In genomic region chr7:112203937-112204336, GRCm38 (mm10) we compare ENCODE assay signal across 15 mouse cellular contexts. TPM values are rescaled to one million over a fixed set of nuclear protein-coding genes. Genes with fewer than 3 reads are reported as not detected.
DNase-seq lines count a peak whose midpoint lies in the region; ATAC-seq and TF ChIP-seq lines count a peak whose summit lies in the region.
"Had no signal": no experiment of that assay in that cellular context is flagged by ENCODE, and none has a peak within 500 bp of the region (broad histone marks: within the 10 kb centered on the region; RNA-seq: fewer than 3 reads in every experiment).

No protein-coding gene starts in this region.

- 51% methylated on average over 5 of the region's 5 CpGs for WGBS in kidney, embryonic 15.5 days
- WGBS in intestine, embryonic 16.5 days: 66% methylated on average over 5 of the region's 5 CpGs

- H3K4me1 ChIP-seq in kidney, embryonic 15.5 days: peaks cover 37% of the 10 kb centered on the region
- peaks cover 18% of the 10 kb centered on the region for H3K4me1 ChIP-seq in intestine, embryonic 16.5 days (ENCODE audit: control insufficient read depth, insufficient read depth, low read length)

- no peaks in the 10 kb centered on the region for H3K27me3 ChIP-seq in kidney, embryonic 15.5 days
- H3K27me3 ChIP-seq in intestine, embryonic 16.5 days (replicated peaks; ENCODE audit: control insufficient read depth, insufficient read depth, low read length): no peaks in the 10 kb centered on the region
- H3K27me3 ChIP-seq: hindbrain, embryonic 12.5 days; limb, embryonic 15.5 days had no signal

- peak overlapping the region; percentile 81 for H3K27ac ChIP-seq in gastrocnemius, adult 2 months
- peak overlapping the region; percentile 87 for H3K27ac ChIP-seq in kidney, embryonic 15.5 days
- H3K27ac ChIP-seq in intestine, embryonic 16.5 days (ENCODE audit: low read length): peak overlapping the region; percentile 68
- H3K27ac ChIP-seq: hindbrain, embryonic 12.5 days had no signal

- no peak for DNase-seq in gastrocnemius, adult 2 months
- no peak for DNase-seq in gastrocnemius, postnatal 10 days
- DNase-seq in kidney, adult 18-20 months: no peak
- DNase-seq in cerebellum, adult 18-20 months: peak; percentile 80 to 88
- DNase-seq in urinary bladder, postnatal 14 days (ENCODE audit: low spot score): no peak
- no peak for DNase-seq in adrenal gland, postnatal 14 days
- DNase-seq: B cell, adult 2 months; layer of hippocampus, postnatal 36 days; thymus, postnatal 4 days had no signal

- no peak overlapping the region for H3K4me2 ChIP-seq in kidney, embryonic 15.5 days
- no peak overlapping the region for H3K4me2 ChIP-seq in intestine, embryonic 16.5 days (ENCODE audit: low read depth, low read length)
- H3K4me2 ChIP-seq: hindbrain, embryonic 12.5 days; limb, embryonic 15.5 days; midbrain, embryonic 11.5 days had no signal

- peak overlapping the region; percentile 29; the same call in 1 of the 2 replicates for H3K4me3 ChIP-seq in gastrocnemius, adult 2 months
- H3K4me3 ChIP-seq in kidney, embryonic 15.5 days (replicated peaks): no peak overlapping the region
- no peak overlapping the region for H3K4me3 ChIP-seq in intestine, embryonic 16.5 days (ENCODE audit: low read length)
- H3K4me3 ChIP-seq: erythroblast, embryonic 14.5 days; hindbrain, embryonic 12.5 days; limb, embryonic 15.5 days had no signal

- ATAC-seq in kidney, embryonic 15.5 days (replicated peaks; ENCODE audit: low FRiP score): no peak
- no peak for ATAC-seq in intestine, embryonic 16.5 days

- H3K36me3 ChIP-seq in kidney, embryonic 15.5 days: no peaks in the 10 kb centered on the region
- H3K36me3 ChIP-seq in intestine, embryonic 16.5 days (ENCODE audit: control insufficient read depth, insufficient read depth, low read length): no peaks in the 10 kb centered on the region
- H3K36me3 ChIP-seq: hindbrain, embryonic 12.5 days; limb, embryonic 15.5 days had no signal

- H3K9ac ChIP-seq in kidney, embryonic 15.5 days: no peak overlapping the region
- H3K9ac ChIP-seq in intestine, embryonic 16.5 days (ENCODE audit: low read depth, low read length): no peak overlapping the region
- H3K9ac ChIP-seq: hindbrain, embryonic 12.5 days; limb, embryonic 15.5 days had no signal

- intact Hi-C loops in gastrocnemius, adult 2 months (cut with DNase I): no loop called here

- no peaks in the 10 kb centered on the region for H3K9me3 ChIP-seq in kidney, embryonic 15.5 days (replicated peaks)
- H3K9me3 ChIP-seq in intestine, embryonic 16.5 days (ENCODE audit: control insufficient read depth, low read length): no peaks in the 10 kb centered on the region
- H3K9me3 ChIP-seq: limb, embryonic 15.5 days had no signal

- TF ChIP-seq CTCF in gastrocnemius, adult 2 months (IDR thresholded peaks at IDR 0.05): no peak

RNA-seq across cellular contexts. Expression of gene Mical2, which starts 21.7 kb away (rescaled TPM):
- total RNA-seq in gastrocnemius, adult 2 months (2021): 100 to 1,000 TPM; 124 to 136 TPM
- 10 to 100 TPM; 41.4 to 50.9 TPM for total RNA-seq in gastrocnemius, postnatal 10 days (2021)
- 7.3 and 7.5 TPM in 2 replicates for polyA plus RNA-seq in kidney, embryonic 15.5 days (2015; fragmentation: Nextera tagmentation; extraction: Ambion mirVana)
- polyA plus RNA-seq in intestine, embryonic 16.5 days (2015; fragmentation: Nextera tagmentation; extraction: Ambion mirVana): 18.3 and 19.0 TPM in 2 replicates
- total RNA-seq in adrenal gland, postnatal 14 days (2021): 16.5 TPM in 2 replicates
- polyA plus RNA-seq: erythroblast, embryonic 14.5 days had no signal

RNA-seq across cellular contexts. Expression of gene Dkk3, which starts 45.1 kb away (rescaled TPM):
- total RNA-seq in gastrocnemius, adult 2 months (2021): 1 to 10 TPM; 2.1 to 2.4 TPM
- 10 to 100 TPM; 10.9 to 13.7 TPM for total RNA-seq in gastrocnemius, postnatal 10 days (2021)
- polyA plus RNA-seq in kidney, embryonic 15.5 days (2015; fragmentation: Nextera tagmentation; extraction: Ambion mirVana): 20.0 and 25.3 TPM in 2 replicates
- polyA plus RNA-seq in intestine, embryonic 16.5 days (2015; fragmentation: Nextera tagmentation; extraction: Ambion mirVana): 26.1 and 26.7 TPM in 2 replicates
- total RNA-seq in adrenal gland, postnatal 14 days (2021): 10.3 and 13.7 TPM in 2 replicates
- polyA plus RNA-seq: erythroblast, embryonic 14.5 days had no signal

Comparison
In these comparisons a context has a peak if more than half of its experiments do, and no peak if none do; other contexts are left out.
1. DNase-seq: peak in cerebellum, adult 18-20 months (2 of 2); none in gastrocnemius, adult 2 months (single experiment), gastrocnemius, postnatal 10 days (single experiment), kidney, adult 18-20 months (single experiment), urinary bladder, postnatal 14 days (single experiment) and adrenal gland, postnatal 14 days (single experiment).
2. Peak in every context shown above with its lines, with median percentiles within 50 percentile points of each other: H3K27ac ChIP-seq.